Mouse (Mus musculus) ES-Bruce4 (cell line): ENCODE results near the gene Chit1. TPM values are rescaled to one million over a fixed set of nuclear protein-coding genes. Genes with fewer than 3 reads are reported as not detected.

Source experiments
- H3K27ac ChIP-seq: 2 replicates; pipeline ENCODE4 v1.5.1; 2012; ENCODE audit warnings: low read length, inconsistent platforms; ENCODE audit not compliant: insufficient read depth
- H3K27me3 ChIP-seq: 2 replicates; pipeline ENCODE4 v1.6.1; 2012; ENCODE audit warnings: mild to moderate bottlenecking, low read length, inconsistent platforms; ENCODE audit not compliant: control insufficient read depth, poor library complexity, insufficient read depth, severe bottlenecking
- H3K36me3 ChIP-seq: 2 replicates; pipeline ENCODE4 v1.6.1; 2012; ENCODE audit warnings: inconsistent platforms, mild to moderate bottlenecking, low read length, moderate library complexity; ENCODE audit not compliant: control insufficient read depth, poor library complexity, insufficient read depth, severe bottlenecking
- H3K4me1 ChIP-seq: one replicate; pipeline ENCODE4 v1.8.1; 2011; ENCODE audit warnings: low read length; ENCODE audit not compliant: control insufficient read depth, insufficient read depth
- H3K4me3 ChIP-seq: 2 replicates; pipeline ENCODE4 v1.5.1; 2011; ENCODE audit warnings: low read depth, mild to moderate bottlenecking, low read length
- H3K9ac ChIP-seq: 2 replicates; pipeline ENCODE4 v1.6.1; 2012; ENCODE audit warnings: low read depth, mild to moderate bottlenecking, inconsistent platforms; ENCODE audit not compliant: poor library complexity, severe bottlenecking
- H3K9me3 ChIP-seq: replicated peaks from 2 replicates; pipeline ENCODE4 v1.6.1; 2012; ENCODE audit warnings: mild to moderate bottlenecking, low read length, inconsistent platforms; ENCODE audit not compliant: control insufficient read depth, poor library complexity, insufficient read depth, severe bottlenecking
- CTCF ChIP-seq: IDR thresholded peaks from one replicate; pipeline ENCODE4 v1.8.1; 2011; ENCODE audit warnings: low read depth, low read length
- EP300 ChIP-seq: IDR thresholded peaks from 2 replicates; pipeline ENCODE4 v1.6.1; 2011; ENCODE audit warnings: low read depth, low read length; ENCODE audit not compliant: insufficient read depth
- POLR2A ChIP-seq: IDR thresholded peaks from one replicate; pipeline ENCODE4 v1.8.1; 2011; ENCODE audit warnings: low read length; ENCODE audit not compliant: insufficient read depth
- polyA plus RNA-seq: library from polyadenylated mRNA; stranded (reverse); fragments of >200 nt; gene quantifications from 2 replicates; pipeline ENCODE4 v1.2.4, GENCODE M21; 2011; ENCODE audit warnings: low read depth; ENCODE audit not compliant: missing spikeins, insufficient read depth, insufficient read length

Gene Chit1
- polyA plus RNA-seq, 1 experiment, result not detected

DNA sequence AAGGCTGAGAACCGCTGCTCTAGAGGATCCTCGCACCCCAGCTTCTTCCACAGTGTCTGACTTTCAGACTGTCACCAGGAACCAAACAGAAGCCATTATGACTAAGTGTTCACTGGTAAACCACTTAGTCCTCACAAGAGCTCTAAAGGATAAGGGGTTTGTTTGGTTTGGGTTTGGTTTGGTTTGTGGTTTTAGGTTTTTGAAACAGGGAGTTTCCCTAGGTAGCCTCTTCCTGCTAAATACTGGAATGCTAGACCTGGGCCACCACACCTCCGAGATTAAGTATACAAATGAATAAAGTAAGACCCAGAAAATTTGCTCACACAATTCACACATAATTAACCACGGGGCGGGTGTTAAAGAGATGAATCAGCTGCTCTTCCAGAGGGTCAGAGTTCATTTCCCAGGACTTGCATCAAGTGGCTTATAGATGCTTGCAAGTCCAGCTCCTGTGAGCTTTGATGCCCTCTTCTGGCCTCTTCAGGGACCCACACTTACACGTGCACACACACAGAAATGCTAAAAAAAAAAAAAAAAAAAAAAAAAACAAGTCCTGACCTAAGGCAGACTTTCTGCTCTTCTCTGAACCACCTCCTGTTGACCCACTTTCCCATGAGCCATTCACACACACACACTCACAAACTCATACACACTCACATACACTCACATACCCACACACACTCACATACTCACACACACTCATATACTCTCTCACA is 51.6 kb downstream of the Chit1 start:
- H3K36me3 ChIP-seq, result no peaks in the 10 kb centered on the region
- H3K4me3 ChIP-seq, result no peak overlapping the region
- no peak overlapping the region for H3K9ac ChIP-seq

DNA sequence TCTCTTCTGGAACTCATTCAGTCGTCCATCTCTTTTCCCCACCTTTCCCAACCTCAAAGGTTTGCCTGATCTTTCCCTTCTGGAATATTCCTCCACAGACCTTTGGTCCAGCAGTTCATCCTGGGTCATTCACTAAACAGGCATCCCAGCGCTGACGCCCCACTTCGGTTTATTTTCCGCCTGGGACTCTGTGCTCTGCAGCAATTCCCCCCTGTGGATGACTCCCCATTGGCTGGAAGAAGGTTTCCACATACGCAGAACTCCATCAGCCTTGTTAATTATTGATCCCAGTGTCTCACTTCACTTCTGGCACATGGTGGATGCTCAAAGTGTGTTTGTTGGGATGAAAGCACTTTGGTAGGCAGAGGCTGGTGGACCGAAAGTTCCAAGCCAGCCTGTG is 52.4 kb downstream of the Chit1 start:
- no peaks in the 10 kb centered on the region for H3K4me1 ChIP-seq
- H3K27ac ChIP-seq, result no peak overlapping the region

More for the DNA sequence above, 51.6 kb downstream of the Chit1 start:
- TF ChIP-seq CTCF (no peak), EP300 (no peak)
- no peaks in the 10 kb centered on the region for H3K9me3 ChIP-seq
- no peaks in the 10 kb centered on the region for H3K27me3 ChIP-seq
- H3K27ac ChIP-seq, result no peak overlapping the region
- H3K4me1 ChIP-seq, result no peaks in the 10 kb centered on the region

DNA sequence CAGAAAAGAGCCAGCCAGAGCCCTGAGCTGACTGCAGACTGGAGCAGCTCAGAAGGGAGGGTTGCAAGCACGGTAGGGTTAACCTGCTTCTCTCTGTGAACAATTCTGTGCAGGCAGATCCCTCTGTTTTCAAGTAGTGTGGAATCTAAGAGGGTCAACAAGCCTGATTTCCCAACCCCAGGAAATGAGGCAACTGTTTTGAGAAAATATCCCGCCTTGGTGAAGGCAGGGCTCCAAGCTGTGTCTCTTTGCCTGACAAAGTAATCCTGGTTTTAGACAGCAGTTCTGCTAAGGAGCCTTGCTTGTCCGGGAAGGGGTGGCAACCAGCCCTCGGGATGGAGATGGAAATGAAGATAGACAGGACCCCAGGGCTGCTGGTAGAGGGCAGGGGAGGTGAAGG is 53.4 kb downstream of the Chit1 start:
- Histone ChIP-seq H3K27me3 (no peaks in the 10 kb centered on the region), H3K27ac (no peak overlapping the region), H3K36me3 (no peaks in the 10 kb centered on the region), H3K9ac (no peak overlapping the region), H3K9me3 (no peaks in the 10 kb centered on the region), H3K4me1 (no peaks in the 10 kb centered on the region), H3K4me3 (no peak overlapping the region)
- TF ChIP-seq POLR2A, result no peak
- TF ChIP-seq EP300, result no peak
- no peak for TF ChIP-seq CTCF

More for the DNA sequence above, 52.4 kb downstream of the Chit1 start:
- Histone ChIP-seq H3K27me3 (no peaks in the 10 kb centered on the region), H3K4me3 (no peak overlapping the region), H3K36me3 (no peaks in the 10 kb centered on the region), H3K9me3 (no peaks in the 10 kb centered on the region), H3K9ac (no peak overlapping the region)
- TF ChIP-seq EP300 (no peak), CTCF (no peak), POLR2A (no peak)

DNA sequence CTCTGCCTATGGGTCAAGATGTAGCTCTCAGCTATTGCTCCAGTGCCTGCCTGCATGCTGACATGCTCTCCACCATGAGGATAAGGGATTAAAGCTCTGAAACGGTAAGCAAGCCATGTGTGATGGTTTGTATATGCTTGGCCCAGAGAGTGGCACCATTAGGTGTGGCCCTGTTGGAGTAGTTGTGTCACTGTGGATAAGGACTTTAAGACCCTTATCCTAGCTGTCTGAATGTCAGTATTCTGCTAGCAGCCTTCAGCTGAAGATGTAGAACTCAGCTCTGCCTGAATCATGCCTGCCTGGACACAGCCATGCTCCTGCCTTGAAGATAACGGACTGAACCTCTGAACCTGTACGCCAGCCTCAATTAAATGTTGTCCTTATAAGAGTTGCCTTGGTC is 55.5 kb downstream of the Chit1 start:
- Histone ChIP-seq H3K9me3 (no peaks in the 10 kb centered on the region; the same call in 1 of the 2 replicates), H3K4me1 (no peaks in the 10 kb centered on the region), H3K36me3 (no peaks in the 10 kb centered on the region)

DNA sequence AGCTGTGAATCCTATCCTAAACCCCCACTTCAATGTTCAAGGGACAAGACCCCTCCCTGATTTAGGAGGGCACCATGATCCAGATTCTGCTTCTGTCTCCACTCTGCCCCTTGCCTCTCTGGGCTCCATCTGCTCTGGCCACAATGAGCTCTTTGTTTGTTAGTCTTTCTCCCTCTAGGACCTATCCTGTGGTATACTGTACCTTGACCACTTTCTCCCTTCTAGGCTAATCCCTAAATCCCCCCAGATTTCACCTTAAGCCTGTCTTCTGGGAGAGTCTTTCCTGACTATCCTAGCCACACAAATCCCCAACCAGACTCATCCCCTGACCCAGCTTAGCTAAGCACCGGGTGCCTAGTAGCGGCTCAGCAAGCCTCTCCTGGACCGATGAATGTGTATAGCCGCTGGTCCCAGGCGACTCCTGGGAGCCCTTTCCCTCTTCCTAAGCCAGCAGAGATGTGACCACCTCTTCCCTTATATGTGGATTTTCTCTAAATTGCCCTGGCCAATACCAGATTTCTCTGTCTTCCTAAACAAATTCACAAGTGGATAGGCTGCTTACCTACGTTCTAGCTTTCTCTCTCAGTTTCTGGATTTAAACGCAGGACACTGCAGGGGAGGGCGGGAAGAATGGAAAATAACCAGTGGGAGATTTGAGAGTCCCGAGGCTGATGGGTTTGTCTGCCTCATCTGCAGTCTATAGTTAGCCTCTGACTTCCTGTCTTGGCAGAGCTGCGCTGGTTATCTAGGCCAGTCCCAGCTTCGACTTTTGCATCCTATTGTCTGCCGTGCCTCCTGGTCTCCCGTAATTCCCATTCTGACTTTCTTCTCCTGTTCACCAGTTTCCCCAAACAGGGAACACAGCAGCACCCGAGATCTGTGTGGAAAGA is 56.6 kb downstream of the Chit1 start:
- Histone ChIP-seq H3K36me3 (no peaks in the 10 kb centered on the region), H3K9ac (no peak overlapping the region), H3K9me3 (no peaks in the 10 kb centered on the region; the same call in 1 of the 2 replicates), H3K4me1 (no peaks in the 10 kb centered on the region), H3K27me3 (no peaks in the 10 kb centered on the region), H3K27ac (no peak overlapping the region), H3K4me3 (no peak overlapping the region)
- TF ChIP-seq EP300, result no peak
- no peak for TF ChIP-seq CTCF
- no peak for TF ChIP-seq POLR2A

More for the DNA sequence above, 55.5 kb downstream of the Chit1 start:
- H3K9ac ChIP-seq, result no peak overlapping the region
- H3K27me3 ChIP-seq, result no peaks in the 10 kb centered on the region
- no peak overlapping the region for H3K4me3 ChIP-seq
- no peak overlapping the region for H3K27ac ChIP-seq
- TF ChIP-seq CTCF, result no peak
- no peak for TF ChIP-seq POLR2A
- no peak for TF ChIP-seq EP300

DNA sequence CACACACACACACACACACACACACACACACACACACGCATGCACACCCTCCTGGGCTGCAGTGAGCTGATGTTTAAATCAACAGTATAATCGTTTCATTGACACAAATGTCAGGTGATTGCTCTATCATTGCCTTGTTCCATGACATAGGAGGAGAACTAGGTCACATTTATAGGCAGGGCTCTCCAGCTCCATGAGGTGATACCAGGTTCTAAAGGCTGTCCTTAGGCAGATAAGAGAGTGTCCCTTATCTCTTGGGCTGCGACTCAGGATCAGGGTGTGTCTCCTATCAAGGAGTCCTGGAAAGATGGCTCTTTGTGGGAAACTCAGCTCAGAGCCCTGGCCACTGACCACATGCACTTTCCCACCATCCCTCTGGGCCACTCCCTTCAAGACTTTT is 57.5 kb downstream of the Chit1 start:
- Histone ChIP-seq H3K9me3 (no peaks in the 10 kb centered on the region; the same call in 1 of the 2 replicates), H3K4me3 (no peak overlapping the region), H3K27ac (no peak overlapping the region), H3K36me3 (no peaks in the 10 kb centered on the region), H3K27me3 (no peaks in the 10 kb centered on the region), H3K9ac (no peak overlapping the region), H3K4me1 (no peaks in the 10 kb centered on the region)
- TF ChIP-seq POLR2A, result no peak
- no peak for TF ChIP-seq CTCF
- no peak for TF ChIP-seq EP300
